Mouse (Mus musculus): Measurements from ENCODE around the gene Miip. TPM values are rescaled to one million over a fixed set of nuclear protein-coding genes. Genes with fewer than 3 reads are reported as not detected.

Gene Miip
- polyA plus RNA-seq, 1 experiment from 2014 or later = 30.8 TPM

GRCm38 (mm10) chr4:147890341-147890740, 21.7 kb upstream of the Miip start:
- no peaks in the 10 kb centered on the region for H3K9me3 ChIP-seq
- no peaks in the 10 kb centered on the region for H3K4me1 ChIP-seq
- H3K4me2 ChIP-seq = no peak overlapping the region
- no peak overlapping the region for H3K27ac ChIP-seq
- H3K9ac ChIP-seq = no peak overlapping the region
- no peak for ATAC-seq (ENCODE audit: insufficient number of reproducible peaks, low FRiP score, low TSS enrichment, low read depth)
- no peaks in the 10 kb centered on the region for H3K27me3 ChIP-seq
- H3K4me3 ChIP-seq = no peak overlapping the region
- whole genome bisulfite sequencing = 84% methylated on average over 6 of the region's 6 CpGs
- peaks cover 83% of the 10 kb centered on the region for H3K36me3 ChIP-seq

- Histone ChIP-seq H3K4me2 (no peak overlapping the region), H3K27me3 (no peaks in the 10 kb centered on the region), H3K4me1 (no peaks in the 10 kb centered on the region), H3K36me3 (peaks cover 82% of the 10 kb centered on the region), H3K4me3 (no peak overlapping the region), H3K27ac (no peak overlapping the region), H3K9me3 (no peaks in the 10 kb centered on the region), H3K9ac (no peak overlapping the region)
- 86% methylated on average over 4 of the region's 4 CpGs for WGBS
- ATAC-seq (ENCODE audit: insufficient number of reproducible peaks, low FRiP score, low TSS enrichment, low read depth) = no peak
These were observed 19.6 kb upstream of the Miip start for GRCm38 (mm10) chr4:147888237-147888636.

- Histone ChIP-seq H3K9ac (no peak overlapping the region), H3K27me3 (no peaks in the 10 kb centered on the region), H3K4me1 (no peaks in the 10 kb centered on the region), H3K4me2 (no peak overlapping the region), H3K27ac (no peak overlapping the region), H3K4me3 (no peak overlapping the region), H3K9me3 (no peaks in the 10 kb centered on the region), H3K36me3 (peaks cover 85% of the 10 kb centered on the region)
- ATAC-seq (ENCODE audit: insufficient number of reproducible peaks, low FRiP score, low TSS enrichment, low read depth) = no peak
- 93% methylated on average over 7 of the region's 7 CpGs for WGBS
These were observed 18.7 kb upstream of the Miip start for GRCm38 (mm10) chr4:147887277-147887676.

GRCm38 (mm10) chr4:147886158-147886557, 17.5 kb upstream of the Miip start:
- peaks cover 89% of the 10 kb centered on the region for H3K36me3 ChIP-seq
- ATAC-seq (ENCODE audit: insufficient number of reproducible peaks, low FRiP score, low TSS enrichment, low read depth) = no peak
- no peaks in the 10 kb centered on the region for H3K9me3 ChIP-seq
- H3K4me1 ChIP-seq = no peaks in the 10 kb centered on the region
- no peak overlapping the region for H3K27ac ChIP-seq
- H3K27me3 ChIP-seq = no peaks in the 10 kb centered on the region
- H3K4me2 ChIP-seq = no peak overlapping the region
- WGBS = 93% methylated on average over 12 of the region's 12 CpGs
- no peak overlapping the region for H3K4me3 ChIP-seq
- no peak overlapping the region for H3K9ac ChIP-seq

GRCm38 (mm10) chr4:147884138-147884537, 15.5 kb upstream of the Miip start:
- no peak for ATAC-seq (ENCODE audit: insufficient number of reproducible peaks, low FRiP score, low TSS enrichment, low read depth)
- no peak overlapping the region for H3K4me2 ChIP-seq
- no peaks in the 10 kb centered on the region for H3K4me1 ChIP-seq
- no peak overlapping the region for H3K4me3 ChIP-seq
- H3K9ac ChIP-seq = no peak overlapping the region
- peaks cover 87% of the 10 kb centered on the region for H3K36me3 ChIP-seq
- 92% methylated on average over 3 of the region's 3 CpGs for WGBS
- no peak overlapping the region for H3K27ac ChIP-seq
- no peaks in the 10 kb centered on the region for H3K9me3 ChIP-seq
- no peaks in the 10 kb centered on the region for H3K27me3 ChIP-seq

GRCm38 (mm10) chr4:147883041-147883440, 14.4 kb upstream of the Miip start:
- Histone ChIP-seq H3K4me2 (no peak overlapping the region), H3K36me3 (peaks cover 86% of the 10 kb centered on the region), H3K9me3 (no peaks in the 10 kb centered on the region), H3K9ac (no peak overlapping the region), H3K27me3 (no peaks in the 10 kb centered on the region), H3K4me3 (no peak overlapping the region), H3K4me1 (no peaks in the 10 kb centered on the region), H3K27ac (no peak overlapping the region)
- 73% methylated on average over 6 of the region's 6 CpGs for WGBS
- no peak for ATAC-seq (ENCODE audit: insufficient number of reproducible peaks, low FRiP score, low TSS enrichment, low read depth)

- no peak for ATAC-seq (ENCODE audit: insufficient number of reproducible peaks, low FRiP score, low TSS enrichment, low read depth)
- no peaks in the 10 kb centered on the region for H3K9me3 ChIP-seq
- no peak overlapping the region for H3K27ac ChIP-seq
- no peak overlapping the region for H3K4me3 ChIP-seq
- no peaks in the 10 kb centered on the region for H3K4me1 ChIP-seq
- 93% methylated on average over 7 of the region's 7 CpGs for WGBS
- no peak overlapping the region for H3K9ac ChIP-seq
- no peak overlapping the region for H3K4me2 ChIP-seq
- H3K36me3 ChIP-seq = peaks cover 82% of the 10 kb centered on the region
- no peaks in the 10 kb centered on the region for H3K27me3 ChIP-seq
These were observed 13.2 kb upstream of the Miip start for GRCm38 (mm10) chr4:147881792-147882191.

- H3K4me1 ChIP-seq = no peaks in the 10 kb centered on the region
- peaks cover 84% of the 10 kb centered on the region for H3K36me3 ChIP-seq
- no peaks in the 10 kb centered on the region for H3K9me3 ChIP-seq
- no peak for ATAC-seq (ENCODE audit: insufficient number of reproducible peaks, low FRiP score, low TSS enrichment, low read depth)
- H3K27me3 ChIP-seq = no peaks in the 10 kb centered on the region
- no peak overlapping the region for H3K4me3 ChIP-seq
- H3K9ac ChIP-seq = no peak overlapping the region
- no peak overlapping the region for H3K27ac ChIP-seq
- H3K4me2 ChIP-seq = no peak overlapping the region
- 57% methylated on average over 5 of the region's 5 CpGs for WGBS
These were observed 11.2 kb upstream of the Miip start for GRCm38 (mm10) chr4:147879865-147880264.

GRCm38 (mm10) chr4:147879456-147879855, 10.8 kb upstream of the Miip start:
- H3K4me2 ChIP-seq = no peak overlapping the region
- ATAC-seq (ENCODE audit: insufficient number of reproducible peaks, low FRiP score, low TSS enrichment, low read depth) = no peak
- no peak overlapping the region for H3K9ac ChIP-seq
- no peaks in the 10 kb centered on the region for H3K27me3 ChIP-seq
- H3K36me3 ChIP-seq = peaks cover 85% of the 10 kb centered on the region
- 46% methylated on average over 2 of the region's 2 CpGs for WGBS
- H3K4me3 ChIP-seq = no peak overlapping the region
- no peak overlapping the region for H3K27ac ChIP-seq
- no peaks in the 10 kb centered on the region for H3K4me1 ChIP-seq
- no peaks in the 10 kb centered on the region for H3K9me3 ChIP-seq

GRCm38 (mm10) chr4:147878537-147878936, 9.9 kb upstream of the Miip start:
- H3K4me1 ChIP-seq = no peaks in the 10 kb centered on the region
- H3K4me3 ChIP-seq = no peak overlapping the region
- no peak for ATAC-seq (ENCODE audit: insufficient number of reproducible peaks, low FRiP score, low TSS enrichment, low read depth)
- no peaks in the 10 kb centered on the region for H3K27me3 ChIP-seq
- H3K9ac ChIP-seq = no peak overlapping the region
- H3K27ac ChIP-seq = no peak overlapping the region
- no peaks in the 10 kb centered on the region for H3K9me3 ChIP-seq
- WGBS = 92% methylated on average over 9 of the region's 9 CpGs
- H3K36me3 ChIP-seq = peaks cover 88% of the 10 kb centered on the region
- no peak overlapping the region for H3K4me2 ChIP-seq

GRCm38 (mm10) chr4:147875852-147876575, 7.4 kb upstream of the Miip start:
- H3K4me1 ChIP-seq = no peaks in the 10 kb centered on the region
- no peaks in the 10 kb centered on the region for H3K27me3 ChIP-seq
- no peak for ATAC-seq (ENCODE audit: insufficient number of reproducible peaks, low FRiP score, low TSS enrichment, low read depth)
- H3K36me3 ChIP-seq = peaks cover 81% of the 10 kb centered on the region
- no peak overlapping the region for H3K27ac ChIP-seq
- WGBS = 86% methylated on average over 4 of the region's 4 CpGs
- no peak overlapping the region for H3K4me2 ChIP-seq
- no peak overlapping the region for H3K9ac ChIP-seq
- H3K9me3 ChIP-seq = no peaks in the 10 kb centered on the region
- no peak overlapping the region for H3K4me3 ChIP-seq

GRCm38 (mm10) chr4:147869238-147869637, 622 bp upstream of the Miip start:
- H3K9me3 ChIP-seq = no peaks in the 10 kb centered on the region
- WGBS = 17% methylated on average over 5 of the region's 5 CpGs
- peaks cover 23% of the 10 kb centered on the region for H3K4me1 ChIP-seq
- H3K27me3 ChIP-seq = no peaks in the 10 kb centered on the region
- no peak for ATAC-seq (ENCODE audit: insufficient number of reproducible peaks, low FRiP score, low TSS enrichment, low read depth)
- H3K9ac ChIP-seq = peak overlapping the region; percentile 57
- peak overlapping the region; percentile 81 for H3K4me2 ChIP-seq
- peak overlapping the region; percentile 88 for H3K27ac ChIP-seq
- peak overlapping the region; percentile 83 for H3K4me3 ChIP-seq
- H3K36me3 ChIP-seq = peaks cover 40% of the 10 kb centered on the region
